Mouse (Mus musculus) myocyte (in vitro differentiated cells): ENCODE results near the gene Timmdc1. TPM values are rescaled to one million over a fixed set of nuclear protein-coding genes. Genes with fewer than 3 reads are reported as not detected.

Source experiments
- H3K27me3 ChIP-seq: one replicate; pipeline ENCODE4 v1.6.1; 2011; ENCODE audit not compliant: control insufficient read depth, insufficient read depth, insufficient read length
- H3K36me3 ChIP-seq: one replicate; pipeline ENCODE4 v1.6.1; 2011; ENCODE audit not compliant: control insufficient read depth, insufficient read depth
- H3K4me2 ChIP-seq: one replicate; pipeline ENCODE4 v1.6.1; 2011; ENCODE audit warnings: low read depth, control low read depth
- H3K4me3 ChIP-seq: one replicate; pipeline ENCODE4 v1.5.1; 2011; ENCODE audit warnings: mild to moderate bottlenecking, control low read depth, moderate library complexity
- H3K79me2 ChIP-seq: one replicate; pipeline ENCODE4 v1.6.1; 2011; ENCODE audit not compliant: control insufficient read depth, insufficient read depth
- H3ac ChIP-seq: one replicate; pipeline ENCODE4 v1.6.1; 2011; ENCODE audit not compliant: control insufficient read depth, insufficient read length
- CEBPB ChIP-seq: IDR thresholded peaks from 2 replicates; pipeline ENCODE4 v1.6.1; 2011; ENCODE audit warnings: mild to moderate bottlenecking, moderate library complexity; ENCODE audit not compliant: poor library complexity, insufficient read depth, severe bottlenecking
- E2F4 ChIP-seq: IDR thresholded peaks from one replicate; pipeline ENCODE4 v1.6.1; 2011; ENCODE audit warnings: mild to moderate bottlenecking, control low read depth, moderate library complexity; ENCODE audit not compliant: insufficient read depth
- MAX ChIP-seq: IDR thresholded peaks from one replicate; pipeline ENCODE4 v1.6.1; 2011; ENCODE audit warnings: low read depth, mild to moderate bottlenecking, control low read depth
- MYOD1 ChIP-seq, 3 experiments: IDR thresholded peaks; one replicate each; pipeline ENCODE4 v1.6.1; 2011; ENCODE audit warnings: control low read depth in 2 of 3, low read depth in 2 of 3, mild to moderate bottlenecking in 2 of 3, moderate library complexity in 1 of 3; ENCODE audit not compliant: insufficient read length in 2 of 3, control insufficient read depth in 1 of 3
- MYOG ChIP-seq, 3 experiments: IDR thresholded peaks; one replicate each; pipeline ENCODE4 v1.6.1; 2011; ENCODE audit warnings: control low read depth in 2 of 3, low read depth in 2 of 3, mild to moderate bottlenecking in 2 of 3; ENCODE audit not compliant: insufficient read length in 2 of 3, control insufficient read depth in 1 of 3, insufficient read depth in 1 of 3
- POLR2A ChIP-seq: IDR thresholded peaks from one replicate; pipeline ENCODE4 v1.6.1; 2011; ENCODE audit warnings: low read depth, mild to moderate bottlenecking, control low read depth, moderate library complexity; ENCODE audit not compliant: insufficient read length
- POLR2AphosphoS2 ChIP-seq: IDR thresholded peaks from one replicate; pipeline ENCODE4 v1.6.1; 2011; ENCODE audit warnings: low read depth, control low read depth; ENCODE audit not compliant: insufficient read length
- REST ChIP-seq: IDR thresholded peaks from one replicate; pipeline ENCODE4 v1.6.1; 2011; ENCODE audit warnings: mild to moderate bottlenecking, control low read depth, moderate library complexity; ENCODE audit not compliant: insufficient read depth, insufficient read length
- SRF ChIP-seq: IDR thresholded peaks from one replicate; pipeline ENCODE4 v1.6.1; 2011; ENCODE audit warnings: low read depth; ENCODE audit not compliant: control insufficient read depth, insufficient read length
- TCF12 ChIP-seq: IDR thresholded peaks from one replicate; pipeline ENCODE4 v1.6.1; 2011; ENCODE audit warnings: mild to moderate bottlenecking, control low read depth; ENCODE audit not compliant: poor library complexity, insufficient read depth, severe bottlenecking
- TCF3 ChIP-seq: IDR thresholded peaks from one replicate; pipeline ENCODE4 v1.6.1; 2011; ENCODE audit warnings: low read depth, control low read depth; ENCODE audit not compliant: insufficient read length
- USF1 ChIP-seq: IDR thresholded peaks from one replicate; pipeline ENCODE4 v1.6.1; 2011; ENCODE audit warnings: low read depth, mild to moderate bottlenecking, control low read depth, moderate library complexity
- polyA plus RNA-seq: library from polyadenylated mRNA; unstranded; fragments of >200 nt; fragmentation: generic; extraction: Trizol; gene quantifications from one replicate; pipeline ENCODE4 v1.2.1, GENCODE M21; 2012; ENCODE audit warnings: missing spikeins

Gene Timmdc1
- polyA plus RNA-seq, 1 experiment = 41.4 TPM

- Histone ChIP-seq H3K79me2 (peaks cover 34% of the 10 kb centered on the region), H3K36me3 (peaks cover 41% of the 10 kb centered on the region), H3ac (peak overlapping the region; percentile 59), H3K27me3 (no peaks in the 10 kb centered on the region), H3K4me3 (peak overlapping the region; percentile 89), H3K4me2 (peak overlapping the region; percentile 95)
- TF ChIP-seq MAX (no peak), POLR2AphosphoS2 (no peak), SRF (no peak), CEBPB (no peak)
Measured at GRCm38 (mm10) chr16:38521211-38521987, 1.1 kb downstream of the Timmdc1 start.

- H3K4me2 ChIP-seq = no peak overlapping the region
- no peak overlapping the region for H3ac ChIP-seq
- H3K36me3 ChIP-seq = peaks cover 28% of the 10 kb centered on the region
- H3K79me2 ChIP-seq = peaks cover 34% of the 10 kb centered on the region
- H3K4me3 ChIP-seq = no peak overlapping the region
- TF ChIP-seq MAX (no peak), CEBPB (no peak), MYOD1 (IDR thresholded peaks at IDR 0.05; ENCODE audit: control insufficient read depth in 1 of 3, insufficient read length in 2 of 3, low read depth in 2 of 3) (no peak), POLR2AphosphoS2 (no peak)
- no peaks in the 10 kb centered on the region for H3K27me3 ChIP-seq
Measured at GRCm38 (mm10) chr16:38519140-38519539, 3.3 kb downstream of the Timmdc1 start.

GRCm38 (mm10) chr16:38510846-38511245 lies 11.6 kb downstream of the Timmdc1 start:
- no peak for TF ChIP-seq MYOG (IDR thresholded peaks at IDR 0.05; ENCODE audit: control insufficient read depth in 1 of 3, insufficient read depth in 1 of 3, insufficient read length in 2 of 3, low read depth in 2 of 3)
- no peak for TF ChIP-seq CEBPB
- no peak for TF ChIP-seq TCF3
- TF ChIP-seq E2F4 = no peak
- TF ChIP-seq REST = no peak
- no peak for TF ChIP-seq USF1
- no peak for TF ChIP-seq MAX
- no peak for TF ChIP-seq POLR2AphosphoS2
- no peak for TF ChIP-seq TCF12
- no peak for TF ChIP-seq POLR2A
- TF ChIP-seq MYOD1 (IDR thresholded peaks at IDR 0.05; ENCODE audit: control insufficient read depth in 1 of 3, insufficient read length in 2 of 3, low read depth in 2 of 3) = no peak
- TF ChIP-seq SRF = no peak
- peaks cover 13% of the 10 kb centered on the region for H3K36me3 ChIP-seq
- no peak overlapping the region for H3K4me3 ChIP-seq
- H3K27me3 ChIP-seq = no peaks in the 10 kb centered on the region
- no peak overlapping the region for H3ac ChIP-seq
- H3K79me2 ChIP-seq = no peaks in the 10 kb centered on the region
- H3K4me2 ChIP-seq = no peak overlapping the region

GRCm38 (mm10) chr16:38506041-38506634 lies 16.3 kb downstream of the Timmdc1 start:
- TF ChIP-seq E2F4 = no peak
- no peak for TF ChIP-seq CEBPB
- TF ChIP-seq POLR2A = no peak
- no peak for TF ChIP-seq TCF3
- no peak for TF ChIP-seq MAX
- H3K4me2 ChIP-seq = no peak overlapping the region
- H3K27me3 ChIP-seq = no peaks in the 10 kb centered on the region
- H3ac ChIP-seq = no peak overlapping the region
- H3K79me2 ChIP-seq = no peaks in the 10 kb centered on the region
- peaks cover 29% of the 10 kb centered on the region for H3K36me3 ChIP-seq
- H3K4me3 ChIP-seq = no peak overlapping the region

- Histone ChIP-seq H3K79me2 (no peaks in the 10 kb centered on the region), H3K4me2 (no peak overlapping the region), H3K27me3 (no peaks in the 10 kb centered on the region), H3ac (no peak overlapping the region), H3K36me3 (peaks cover 36% of the 10 kb centered on the region), H3K4me3 (no peak overlapping the region)
- TF ChIP-seq E2F4 (no peak), REST (no peak), POLR2A (no peak), MYOG (IDR thresholded peaks at IDR 0.05; ENCODE audit: control insufficient read depth in 1 of 3, insufficient read depth in 1 of 3, insufficient read length in 2 of 3, low read depth in 2 of 3) (no peak)
Measured at GRCm38 (mm10) chr16:38503528-38503927, 18.9 kb downstream of the Timmdc1 start.
